ENCODE assay signal across 11 mouse cellular contexts in the genomic region with DNA sequence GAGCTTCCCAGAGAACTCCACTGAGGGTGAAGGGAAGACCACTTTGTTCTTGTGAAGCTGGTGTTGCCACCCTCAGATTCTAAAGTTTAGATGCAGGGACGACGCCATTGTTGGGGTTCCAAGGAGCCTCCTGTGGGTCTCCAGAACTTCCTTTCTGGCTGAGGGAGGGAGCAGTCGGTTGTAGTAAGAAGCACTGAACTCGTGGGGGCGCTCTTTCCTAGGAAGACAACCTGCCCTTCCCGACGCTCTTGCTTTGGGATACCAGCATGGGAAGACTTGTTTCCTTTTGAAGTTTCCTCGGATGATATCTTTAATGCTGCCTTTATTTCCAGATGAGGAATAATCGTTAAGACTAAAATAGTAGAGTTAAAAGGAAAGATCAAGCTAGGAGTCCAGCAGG. TPM values are rescaled to one million over a fixed set of nuclear protein-coding genes. Genes with fewer than 3 reads are reported as not detected.
DNase-seq lines count a peak whose midpoint lies in the region; ATAC-seq and TF ChIP-seq lines count a peak whose summit lies in the region.
"Not testable (repeated sequence)": the region's sequence is repeated elsewhere in the genome, so short reads cannot be mapped to it uniquely, and the experiment has no call there.
"Had no signal": no experiment of that assay in that cellular context is flagged by ENCODE, and none has a peak within 500 bp of the region (broad histone marks: within the 10 kb centered on the region; RNA-seq: fewer than 3 reads in every experiment).

No protein-coding gene starts in this region.

- H3K9me3 ChIP-seq in midbrain, postnatal 0 days (ENCODE audit: low read length): not testable (repeated sequence)

- not testable (repeated sequence) for H3K4me2 ChIP-seq in midbrain, postnatal 0 days (ENCODE audit: low read depth, low read length, poor library complexity, severe bottlenecking)

- not testable (repeated sequence) for H3K79me2 ChIP-seq in liver, adult 2 months (ENCODE audit: control insufficient read depth, insufficient read depth, low read length)

- not testable (repeated sequence) for H3K27ac ChIP-seq in cerebellum, adult 2 months (ENCODE audit: insufficient read depth, low read length); midbrain, postnatal 0 days (ENCODE audit: low read depth, low read length)
- H3K27ac ChIP-seq in liver, adult 2 months (replicated peaks; ENCODE audit: insufficient read depth, low read depth, low read length): peak overlapping the region; percentile 83; the same call in 1 of the 2 replicates

- not testable (repeated sequence) for H3K36me3 ChIP-seq in liver, adult 2 months (ENCODE audit: control insufficient read depth, insufficient read depth, low read length); midbrain, postnatal 0 days (ENCODE audit: insufficient read depth, low read length)

- intact Hi-C loops in heart, postnatal 36 days (cut with DNase I): not testable (repeated sequence)

- not testable (repeated sequence) for TF ChIP-seq CTCF in cerebellum, adult 2 months (IDR thresholded peaks at IDR 0.05; ENCODE audit: borderline replicate concordance, insufficient read depth, low read depth, low read length)
- peak; percentile 33 for TF ChIP-seq CTCF in liver, adult 2 months (IDR thresholded peaks at IDR 0.05; ENCODE audit: low read depth, low read length)
- peak; percentile 49 for TF ChIP-seq CTCF in midbrain, postnatal 0 days (IDR thresholded peaks at IDR 0.05)

- not testable (repeated sequence) for H3K4me3 ChIP-seq in cerebellum, adult 2 months (replicated peaks; ENCODE audit: insufficient read depth, low read depth, low read length); liver, adult 2 months (ENCODE audit: insufficient read depth, low read depth, low read length); midbrain, postnatal 0 days (ENCODE audit: low read depth, low read length)

- peak; percentile 74 for DNase-seq in NIH3T3 (ENCODE audit: low read depth)
- DNase-seq in cerebellum, adult 2 months: peak; percentile 30 to 53
- peak; percentile 52 to 57 for DNase-seq in frontal cortex, postnatal 36 days (ENCODE audit: low spot score in 2 of 2)
- DNase-seq in heart, postnatal 36 days: peak; percentile 58 to 74
- peak; percentile 62 for DNase-seq in layer of hippocampus, adult 11-12 months (ENCODE audit: low spot score)
- DNase-seq in liver, adult 2 months (ENCODE audit: extremely low read depth, low read depth, low spot score): not testable (repeated sequence)
- peak; percentile 34 for DNase-seq in midbrain, postnatal 0 days (ENCODE audit: low spot score)
- DNase-seq in testis, postnatal 10 days (ENCODE audit: low spot score): peak; percentile 91

- TF ChIP-seq POLR2A in cerebellum, adult 2 months (IDR thresholded peaks at IDR 0.05; ENCODE audit: borderline replicate concordance, insufficient read depth, low read length); liver, adult 2 months (IDR thresholded peaks at IDR 0.05; ENCODE audit: extremely low read depth, insufficient read depth, low read length): not testable (repeated sequence)

- WGBS in cerebellum, adult 2 months: 10% methylated on average over 9 of the region's 9 CpGs
- 7% methylated on average over 9 of the region's 9 CpGs for WGBS in liver, adult 2 months
- WGBS in midbrain, postnatal 0 days: 5% methylated on average over 8 of the region's 9 CpGs

- not testable (repeated sequence) for H3K9ac ChIP-seq in liver, adult 2 months (ENCODE audit: low read depth, low read length); midbrain, postnatal 0 days (replicated peaks; ENCODE audit: low read length, poor library complexity, severe bottlenecking)

- not testable (repeated sequence) for H3K4me1 ChIP-seq in cerebellum, adult 2 months (ENCODE audit: control insufficient read depth, insufficient read depth, low read length); midbrain, postnatal 0 days (ENCODE audit: insufficient read depth, low read length)
- peaks cover 13% of the 10 kb centered on the region for H3K4me1 ChIP-seq in liver, adult 2 months (ENCODE audit: control insufficient read depth, insufficient read depth, low read length)

- not testable (repeated sequence) for H3K27me3 ChIP-seq in cerebellum, adult 2 months (ENCODE audit: control insufficient read depth, insufficient read depth, low read length); liver, adult 2 months (ENCODE audit: control insufficient read depth, insufficient read depth, low read length); midbrain, postnatal 0 days (ENCODE audit: insufficient read depth, low read length)

- ATAC-seq in midbrain, postnatal 0 days (ENCODE audit: low FRiP score): not testable (repeated sequence)

RNA-seq across cellular contexts. Expression of a gene that starts 4.9 kb away (rescaled TPM):
- 4.2 and 6.3 TPM in 2 replicates for polyA plus RNA-seq in cerebellum, adult 2 months (2012; rRNA removed)
- not detected for total RNA-seq in heart, postnatal 36 days (2021)
- 0.18 and 0.27 TPM in 2 replicates for total RNA-seq in liver, adult 2 months (2014; rRNA removed)
- polyA plus RNA-seq in liver, adult 2 months (2012; rRNA removed): 1.2 and 3.4 TPM in 2 replicates
- 0.49 TPM in 1 of 2 replicates, not detected in the other for total RNA-seq in midbrain, postnatal 0 days (2014; rRNA removed)
- 0.54 and 0.91 TPM in 2 replicates for polyA plus RNA-seq in midbrain, postnatal 0 days (2015; fragmentation: Nextera tagmentation; extraction: Ambion mirVana)
- total RNA-seq: CH12.LX had no signal
- polyA plus RNA-seq: forebrain, embryonic 15.5 days had no signal

RNA-seq across cellular contexts. Expression of a gene that starts 16.1 kb away (rescaled TPM):
- 7.3 and 9.1 TPM in 2 replicates for polyA plus RNA-seq in cerebellum, adult 2 months (2012; rRNA removed)
- not detected for total RNA-seq in heart, postnatal 36 days (2021)
- total RNA-seq in liver, adult 2 months (2014; rRNA removed): 0.18 and 0.27 TPM in 2 replicates
- 0.53 and 2.7 TPM in 2 replicates for polyA plus RNA-seq in liver, adult 2 months (2012; rRNA removed)
- 0.49 TPM in 1 of 2 replicates, not detected in the other for total RNA-seq in midbrain, postnatal 0 days (2014; rRNA removed)
- polyA plus RNA-seq in midbrain, postnatal 0 days (2015; fragmentation: Nextera tagmentation; extraction: Ambion mirVana): 0.52 and 0.73 TPM in 2 replicates
- total RNA-seq: CH12.LX had no signal
- polyA plus RNA-seq: forebrain, embryonic 15.5 days had no signal

RNA-seq across cellular contexts. Expression of a gene that starts 16.1 kb away (rescaled TPM):
- 2.2 and 4.0 TPM in 2 replicates for polyA plus RNA-seq in cerebellum, adult 2 months (2012; rRNA removed)
- not detected for total RNA-seq in heart, postnatal 36 days (2021)
- total RNA-seq in liver, adult 2 months (2014; rRNA removed): not detected in 2 replicates
- polyA plus RNA-seq in liver, adult 2 months (2012; rRNA removed): 0.28 and 0.57 TPM in 2 replicates
- 1.1 TPM in 1 of 2 replicates, not detected in the other for total RNA-seq in midbrain, postnatal 0 days (2014; rRNA removed)
- not detected in 2 replicates for polyA plus RNA-seq in midbrain, postnatal 0 days (2015; fragmentation: Nextera tagmentation; extraction: Ambion mirVana)
- total RNA-seq: CH12.LX had no signal
- polyA plus RNA-seq: forebrain, embryonic 15.5 days; hindbrain, embryonic 16.5 days had no signal

RNA-seq across cellular contexts. Expression of a gene that starts 32.1 kb away (rescaled TPM):
- 0.31 and 0.33 TPM in 2 replicates for polyA plus RNA-seq in cerebellum, adult 2 months (2012; rRNA removed)
- not detected for total RNA-seq in heart, postnatal 36 days (2021)
- 524 and 612 TPM in 2 replicates for total RNA-seq in liver, adult 2 months (2014; rRNA removed)
- polyA plus RNA-seq in liver, adult 2 months (2012; rRNA removed): 256 and 307 TPM in 2 replicates
- total RNA-seq in midbrain, postnatal 0 days (2014; rRNA removed): not detected in 2 replicates
- 0.06 TPM in 1 of 2 replicates, not detected in the other for polyA plus RNA-seq in midbrain, postnatal 0 days (2015; fragmentation: Nextera tagmentation; extraction: Ambion mirVana)
- total RNA-seq: CH12.LX had no signal
- polyA plus RNA-seq: forebrain, embryonic 15.5 days; hindbrain, embryonic 16.5 days had no signal
